Mouse (Mus musculus) limb, embryonic 12.5 days (tissue): Measurements from ENCODE around the gene 4930432M17Rik. TPM values are rescaled to one million over a fixed set of nuclear protein-coding genes. Genes with fewer than 3 reads are reported as not detected.

Source experiments
- ATAC-seq: fragments of 200-750 bp; cut with Nextera tagmentation; 2 replicates; pipeline ENCODE4 v1.8.0; 2017; ENCODE audit warnings: low read depth, moderate TSS enrichment; ENCODE audit not compliant: insufficient number of reproducible peaks, insufficient read depth, low FRiP score, low TSS enrichment
- H3K27ac ChIP-seq: fragments of 300-500 bp; sonication (generic); 2 replicates; pipeline ENCODE4 v1.5.1; 2016; ENCODE audit warnings: mild to moderate bottlenecking, moderate library complexity
- H3K27me3 ChIP-seq: fragments of 300-500 bp; sonication (generic); 2 replicates; pipeline ENCODE4 v1.6.1; 2016; ENCODE audit warnings: mild to moderate bottlenecking, moderate library complexity
- H3K36me3 ChIP-seq: fragments of 300-500 bp; sonication (generic); 2 replicates; pipeline ENCODE4 v1.6.1; 2016; ENCODE audit warnings: mild to moderate bottlenecking, moderate library complexity
- H3K4me1 ChIP-seq: fragments of 300-500 bp; sonication (generic); replicated peaks from 2 replicates; pipeline ENCODE4 v1.6.1; 2016
- H3K4me2 ChIP-seq: fragments of 300-500 bp; sonication (generic); 2 replicates; pipeline ENCODE4 v1.6.1; 2016; ENCODE audit warnings: mild to moderate bottlenecking, moderate library complexity
- H3K4me3 ChIP-seq: fragments of 300-500 bp; sonication (generic); replicated peaks from 2 replicates; pipeline ENCODE4 v1.5.1; 2016; ENCODE audit warnings: mild to moderate bottlenecking
- H3K9ac ChIP-seq: fragments of 300-500 bp; sonication (generic); replicated peaks from 2 replicates; pipeline ENCODE4 v1.6.1; 2016; ENCODE audit warnings: mild to moderate bottlenecking, moderate library complexity
- H3K9me3 ChIP-seq: fragments of 300-500 bp; sonication (generic); 2 replicates; pipeline ENCODE4 v1.6.1; 2016; ENCODE audit warnings: mild to moderate bottlenecking, moderate library complexity
- WGBS: fragments of 180-500 bp; shearing (Covaris S2); methylation state at CpG from one replicate; pipeline ENCODE4 v1.1.7; 2016; 5-methylcytosine and 5-hydroxymethylcytosine counted together
- polyA plus RNA-seq: library from polyadenylated mRNA; unstranded; fragments of >200 nt; fragmentation: Nextera tagmentation; extraction: Ambion mirVana; gene quantifications from 2 replicates; pipeline ENCODE4 v1.2.1, GENCODE M21; 2016

4930432M17Rik gene
- polyA plus RNA-seq = not detected in 2 replicates

GRCm38 (mm10) chr3:121670462-121670861 is at the start of gene 4930432M17Rik:
4930432M17Rik (plus strand) TSS chr3:121670762.
- ATAC-seq = no peak
- no peak within 1 kb of the TSS for H3K4me3 ChIP-seq
- H3K27me3 ChIP-seq = no peaks in the 10 kb centered on the region
- no peaks in the 10 kb centered on the region for H3K36me3 ChIP-seq
- H3K9me3 ChIP-seq = no peaks in the 10 kb centered on the region
- H3K27ac ChIP-seq = no peak within 1 kb of the TSS
- H3K4me1 ChIP-seq = no peaks in the 10 kb centered on the region
- no peak within 1 kb of the TSS for H3K4me2 ChIP-seq
- 84% methylated on average over 4 of the region's 4 CpGs for WGBS
- H3K9ac ChIP-seq = no peak within 1 kb of the TSS

GRCm38 (mm10) chr3:121625662-121626061 is 44.9 kb upstream of the 4930432M17Rik start:
- 0 out of 2 replicates have a peak, but pooled peaks cover 3% of the 10 kb centered on the region for H3K27me3 ChIP-seq
- WGBS = 81% methylated on average over 2 of the region's 2 CpGs
- H3K4me3 ChIP-seq = no peak overlapping the region
- H3K4me2 ChIP-seq = no peak overlapping the region
- no peak overlapping the region for H3K27ac ChIP-seq
- no peak overlapping the region for H3K9ac ChIP-seq
- ATAC-seq = no peak
- H3K9me3 ChIP-seq = no peaks in the 10 kb centered on the region
- H3K36me3 ChIP-seq = no peaks in the 10 kb centered on the region
- 0 out of 2 replicates have a peak, but pooled peaks cover 3% of the 10 kb centered on the region for H3K4me1 ChIP-seq

- WGBS = 84% methylated on average over 3 of the region's 3 CpGs
- no peak for ATAC-seq
- no peak overlapping the region for H3K27ac ChIP-seq
- H3K9ac ChIP-seq = no peak overlapping the region
- H3K27me3 ChIP-seq = 0 out of 2 replicates have a peak, but pooled peaks cover 3% of the 10 kb centered on the region
- no peak overlapping the region for H3K4me3 ChIP-seq
- H3K36me3 ChIP-seq = no peaks in the 10 kb centered on the region
- H3K9me3 ChIP-seq = no peaks in the 10 kb centered on the region
- H3K4me1 ChIP-seq = 0 out of 2 replicates have a peak, but pooled peaks cover 3% of the 10 kb centered on the region
- no peak overlapping the region for H3K4me2 ChIP-seq
Observed at GRCm38 (mm10) chr3:121626273-121626672, 44.3 kb upstream of the 4930432M17Rik start.

- H3K36me3 ChIP-seq = no peaks in the 10 kb centered on the region
- no peak for ATAC-seq
- no peak overlapping the region for H3K4me2 ChIP-seq
- H3K9me3 ChIP-seq = no peaks in the 10 kb centered on the region
- 55% methylated on average over 3 of the region's 3 CpGs for WGBS
- H3K9ac ChIP-seq = no peak overlapping the region
- 0 out of 2 replicates have a peak, but pooled peaks cover 3% of the 10 kb centered on the region for H3K27me3 ChIP-seq
- no peak overlapping the region for H3K27ac ChIP-seq
- no peak overlapping the region for H3K4me3 ChIP-seq
- no peaks in the 10 kb centered on the region for H3K4me1 ChIP-seq
Observed at GRCm38 (mm10) chr3:121628245-121628644, 42.3 kb upstream of the 4930432M17Rik start.

- H3K9me3 ChIP-seq = no peaks in the 10 kb centered on the region
- H3K36me3 ChIP-seq = no peaks in the 10 kb centered on the region
- H3K27me3 ChIP-seq = 0 out of 2 replicates have a peak, but pooled peaks cover 3% of the 10 kb centered on the region
- H3K9ac ChIP-seq = no peak overlapping the region
- 76% methylated on average over 7 of the region's 7 CpGs for WGBS
- H3K4me1 ChIP-seq = no peaks in the 10 kb centered on the region
- ATAC-seq = no peak
- H3K4me2 ChIP-seq = no peak overlapping the region
- H3K4me3 ChIP-seq = no peak overlapping the region
- no peak overlapping the region for H3K27ac ChIP-seq
Observed at GRCm38 (mm10) chr3:121630626-121631025, 39.9 kb upstream of the 4930432M17Rik start.

GRCm38 (mm10) chr3:121634963-121635362 is 35.6 kb upstream of the 4930432M17Rik start:
- WGBS = 84% methylated on average over 3 of the region's 3 CpGs
- no peaks in the 10 kb centered on the region; the same call in 1 of the 2 replicates for H3K4me1 ChIP-seq
- no peak overlapping the region for H3K4me2 ChIP-seq

GRCm38 (mm10) chr3:121635505-121635904 is 35.1 kb upstream of the 4930432M17Rik start:
- Histone ChIP-seq H3K36me3 (no peaks in the 10 kb centered on the region), H3K4me1 (peaks cover under 1% of the 10 kb centered on the region; the same call in 1 of the 2 replicates), H3K9me3 (no peaks in the 10 kb centered on the region), H3K4me2 (no peak overlapping the region), H3K4me3 (no peak overlapping the region), H3K9ac (no peak overlapping the region), H3K27ac (no peak overlapping the region), H3K27me3 (no peaks in the 10 kb centered on the region)
- WGBS = 72% methylated on average over 7 of the region's 7 CpGs
- no peak for ATAC-seq

More at GRCm38 (mm10) chr3:121634963-121635362, 35.6 kb upstream of the 4930432M17Rik start:
- no peaks in the 10 kb centered on the region for H3K9me3 ChIP-seq
- H3K4me3 ChIP-seq = no peak overlapping the region
- H3K9ac ChIP-seq = no peak overlapping the region
- ATAC-seq = no peak
- H3K36me3 ChIP-seq = no peaks in the 10 kb centered on the region
- H3K27ac ChIP-seq = no peak overlapping the region
- H3K27me3 ChIP-seq = no peaks in the 10 kb centered on the region

GRCm38 (mm10) chr3:121636315-121636714 is 34.2 kb upstream of the 4930432M17Rik start:
- H3K4me1 ChIP-seq = peaks cover 4% of the 10 kb centered on the region; the same call in 1 of the 2 replicates
- no peak overlapping the region for H3K9ac ChIP-seq
- no peaks in the 10 kb centered on the region for H3K27me3 ChIP-seq
- no peak for ATAC-seq
- H3K36me3 ChIP-seq = no peaks in the 10 kb centered on the region
- H3K9me3 ChIP-seq = no peaks in the 10 kb centered on the region
- no peak overlapping the region for H3K4me3 ChIP-seq
- 80% methylated on average over 6 of the region's 6 CpGs for WGBS
- no peak overlapping the region for H3K27ac ChIP-seq
- no peak overlapping the region for H3K4me2 ChIP-seq

GRCm38 (mm10) chr3:121636748-121637147 is 33.8 kb upstream of the 4930432M17Rik start:
- ATAC-seq = no peak
- H3K9me3 ChIP-seq = no peaks in the 10 kb centered on the region
- 61% methylated on average over 7 of the region's 7 CpGs for WGBS

GRCm38 (mm10) chr3:121637792-121638191 is 32.8 kb upstream of the 4930432M17Rik start:
- Histone ChIP-seq H3K4me1 (peaks cover 4% of the 10 kb centered on the region; the same call in 1 of the 2 replicates), H3K36me3 (no peaks in the 10 kb centered on the region), H3K27ac (no peak overlapping the region), H3K27me3 (no peaks in the 10 kb centered on the region), H3K9me3 (no peaks in the 10 kb centered on the region), H3K4me2 (no peak overlapping the region), H3K9ac (no peak overlapping the region), H3K4me3 (no peak overlapping the region)
- 74% methylated on average over 5 of the region's 5 CpGs for WGBS
- no peak for ATAC-seq

More at GRCm38 (mm10) chr3:121636748-121637147, 33.8 kb upstream of the 4930432M17Rik start:
- H3K9ac ChIP-seq = no peak overlapping the region
- H3K36me3 ChIP-seq = no peaks in the 10 kb centered on the region
- H3K27ac ChIP-seq = no peak overlapping the region
- no peak overlapping the region for H3K4me3 ChIP-seq
- no peak overlapping the region for H3K4me2 ChIP-seq
- H3K4me1 ChIP-seq = peaks cover 4% of the 10 kb centered on the region; the same call in 1 of the 2 replicates
- H3K27me3 ChIP-seq = no peaks in the 10 kb centered on the region

- Histone ChIP-seq H3K27me3 (no peaks in the 10 kb centered on the region), H3K9me3 (no peaks in the 10 kb centered on the region), H3K4me2 (no peak overlapping the region), H3K4me3 (no peak overlapping the region), H3K27ac (no peak overlapping the region), H3K4me1 (peaks cover 4% of the 10 kb centered on the region; the same call in 1 of the 2 replicates), H3K36me3 (no peaks in the 10 kb centered on the region), H3K9ac (no peak overlapping the region)
- 92% methylated on average over 3 of the region's 3 CpGs for WGBS
- no peak for ATAC-seq
Observed at GRCm38 (mm10) chr3:121638241-121638640, 32.3 kb upstream of the 4930432M17Rik start.

GRCm38 (mm10) chr3:121640611-121641010 is 30.0 kb upstream of the 4930432M17Rik start:
- 40% methylated on average over 2 of the region's 2 CpGs for WGBS
- Histone ChIP-seq H3K27me3 (no peaks in the 10 kb centered on the region), H3K4me2 (no peak overlapping the region), H3K9me3 (no peaks in the 10 kb centered on the region), H3K36me3 (no peaks in the 10 kb centered on the region), H3K4me1 (peaks cover 4% of the 10 kb centered on the region; the same call in 1 of the 2 replicates), H3K27ac (no peak overlapping the region), H3K4me3 (no peak overlapping the region), H3K9ac (no peak overlapping the region)
- no peak for ATAC-seq
